Mouse (Mus musculus): ENCODE measurements around the gene Dnajc5. TPM values are rescaled to one million over a fixed set of nuclear protein-coding genes. Genes with fewer than 3 reads are reported as not detected.

Gene Dnajc5
- 291 and 297 TPM in 2 replicates for polyA plus RNA-seq (2015; fragmentation: Nextera tagmentation; extraction: Ambion mirVana)

DNA sequence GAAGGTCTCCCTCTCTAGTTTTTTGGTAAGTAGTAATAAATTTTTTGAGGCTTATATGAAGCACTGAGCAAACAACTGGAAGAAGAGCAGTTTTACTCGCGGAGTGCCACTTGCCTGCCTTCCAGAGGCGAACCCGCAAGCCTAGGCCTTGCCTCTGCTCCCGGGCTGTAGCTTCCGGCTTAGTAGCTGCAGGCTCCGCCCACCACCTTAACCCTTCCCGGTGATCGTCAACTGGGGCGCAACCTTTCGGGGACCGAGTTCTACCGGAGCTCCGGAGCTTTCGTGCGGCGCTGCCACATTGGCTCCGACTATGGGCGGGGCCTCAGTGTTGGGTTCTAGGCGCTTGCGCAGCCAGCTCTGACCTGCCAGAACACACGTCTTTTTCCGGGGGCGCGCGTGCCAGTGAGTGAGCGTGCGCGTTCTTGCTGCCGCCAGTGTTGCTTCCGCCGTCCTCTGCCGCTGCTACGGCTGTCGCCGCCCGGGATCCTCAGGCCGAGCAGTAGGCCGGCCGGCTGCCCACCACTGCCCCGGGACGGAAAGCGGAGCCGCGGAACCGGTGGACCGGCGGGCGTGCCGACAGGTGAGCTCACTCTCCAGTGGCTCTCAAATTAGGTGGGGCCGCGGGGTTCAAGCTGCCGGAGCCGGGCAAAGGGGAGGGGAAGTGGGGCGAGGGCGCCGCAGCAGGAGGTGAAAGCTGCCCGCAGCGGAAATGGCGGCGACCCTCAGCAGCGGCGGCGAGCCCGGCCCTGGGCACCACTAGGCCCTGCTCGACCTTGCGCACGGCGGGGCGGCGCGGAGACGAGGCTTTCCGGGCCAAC is at the start of gene Dnajc5:
TSS of gene Dnajc5 (plus strand) at position 368 of the 818 bp plus-strand sequence.
- ATAC-seq (replicated peaks), result peak; percentile 97
- H3K9ac ChIP-seq, result peak within 1 kb of the TSS; percentile 95
- under 1% methylated on average over 73 of the region's 74 CpGs for WGBS

GRCm38 (mm10) chr2:181471246-181471645 is 49.0 kb upstream of the Dnajc5 start:
- Histone ChIP-seq H3K4me3 (no peak overlapping the region), H3K4me1 (no peaks in the 10 kb centered on the region), H3K27ac (no peak overlapping the region), H3K4me2 (no peak overlapping the region), H3K27me3 (replicated peaks) (no peaks in the 10 kb centered on the region), H3K36me3 (replicated peaks) (no peaks in the 10 kb centered on the region), H3K9me3 (no peaks in the 10 kb centered on the region), H3K9ac (no peak overlapping the region)
- WGBS, result 66% methylated on average over 5 of the region's 5 CpGs
- no peak for ATAC-seq (replicated peaks)

More for the DNA sequence above, at the start of gene Dnajc5:
- no peaks in the 10 kb centered on the region for H3K27me3 ChIP-seq (replicated peaks)
- H3K9me3 ChIP-seq, result no peaks in the 10 kb centered on the region
- peak within 1 kb of the TSS; percentile 99 for H3K27ac ChIP-seq
- H3K36me3 ChIP-seq (replicated peaks), result peaks cover 18% of the 10 kb centered on the region
- peak within 1 kb of the TSS; percentile 64 for H3K4me2 ChIP-seq
- peak within 1 kb of the TSS; percentile 98 for H3K4me3 ChIP-seq
- peaks cover 42% of the 10 kb centered on the region for H3K4me1 ChIP-seq

DNA sequence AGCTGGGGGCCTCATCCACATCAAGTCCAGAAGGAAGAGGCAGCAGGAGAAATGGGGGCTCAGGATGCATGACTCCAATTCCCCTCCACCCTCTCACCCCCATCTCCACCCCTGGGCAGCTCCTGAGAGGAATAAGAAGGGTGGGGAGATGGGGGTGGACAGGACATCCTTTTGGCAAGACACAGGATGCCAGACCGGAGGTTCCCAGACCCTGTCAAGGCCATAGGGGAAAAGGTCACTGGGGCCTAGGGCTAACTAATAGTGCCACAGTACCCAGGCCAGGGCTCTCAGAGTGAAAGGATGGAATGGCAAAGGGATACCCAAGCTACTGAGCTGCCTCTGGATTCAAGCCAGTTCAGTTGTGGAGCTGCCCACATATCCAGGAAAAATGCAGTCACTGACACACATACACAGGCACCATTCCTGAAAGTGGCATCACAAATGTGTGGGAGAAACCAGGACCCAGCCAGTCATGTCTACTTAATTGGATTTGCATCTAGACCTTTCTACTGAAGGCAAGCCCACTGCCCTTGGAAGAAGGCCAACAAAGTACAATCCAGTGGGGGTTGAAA is 47.9 kb upstream of the Dnajc5 start:
- no peak for ATAC-seq (replicated peaks)
- Histone ChIP-seq H3K4me3 (no peak overlapping the region), H3K36me3 (replicated peaks) (no peaks in the 10 kb centered on the region), H3K27ac (no peak overlapping the region), H3K9me3 (no peaks in the 10 kb centered on the region), H3K4me1 (no peaks in the 10 kb centered on the region), H3K27me3 (replicated peaks) (no peaks in the 10 kb centered on the region), H3K4me2 (no peak overlapping the region), H3K9ac (no peak overlapping the region)
- 81% methylated on average over 1 of the region's 1 CpGs for WGBS

- Histone ChIP-seq H3K4me2 (no peak overlapping the region), H3K4me3 (no peak overlapping the region), H3K9ac (no peak overlapping the region), H3K27me3 (replicated peaks) (no peaks in the 10 kb centered on the region), H3K36me3 (replicated peaks) (no peaks in the 10 kb centered on the region), H3K27ac (no peak overlapping the region), H3K4me1 (no peaks in the 10 kb centered on the region), H3K9me3 (no peaks in the 10 kb centered on the region)
- 56% methylated on average over 2 of the region's 2 CpGs for WGBS
- no peak for ATAC-seq (replicated peaks)
Observed at GRCm38 (mm10) chr2:181483120-181483519, 37.2 kb upstream of the Dnajc5 start.

- Histone ChIP-seq H3K36me3 (replicated peaks) (no peaks in the 10 kb centered on the region), H3K9me3 (no peaks in the 10 kb centered on the region), H3K4me2 (no peak overlapping the region), H3K27ac (no peak overlapping the region), H3K9ac (no peak overlapping the region), H3K4me3 (no peak overlapping the region), H3K4me1 (no peaks in the 10 kb centered on the region), H3K27me3 (replicated peaks) (no peaks in the 10 kb centered on the region)
- no peak for ATAC-seq (replicated peaks)
- WGBS, result 30% methylated on average over 7 of the region's 7 CpGs
Observed at GRCm38 (mm10) chr2:181483562-181484318, 36.5 kb upstream of the Dnajc5 start.

GRCm38 (mm10) chr2:181484456-181485233 is 35.6 kb upstream of the Dnajc5 start:
- no peaks in the 10 kb centered on the region for H3K4me1 ChIP-seq
- no peak for ATAC-seq (replicated peaks)
- H3K9ac ChIP-seq, result no peak overlapping the region
- H3K27ac ChIP-seq, result no peak overlapping the region
- no peaks in the 10 kb centered on the region for H3K9me3 ChIP-seq
- H3K36me3 ChIP-seq (replicated peaks), result no peaks in the 10 kb centered on the region
- no peak overlapping the region for H3K4me3 ChIP-seq
- H3K4me2 ChIP-seq, result no peak overlapping the region
- WGBS, result 74% methylated on average over 6 of the region's 6 CpGs
- H3K27me3 ChIP-seq (replicated peaks), result no peaks in the 10 kb centered on the region

DNA sequence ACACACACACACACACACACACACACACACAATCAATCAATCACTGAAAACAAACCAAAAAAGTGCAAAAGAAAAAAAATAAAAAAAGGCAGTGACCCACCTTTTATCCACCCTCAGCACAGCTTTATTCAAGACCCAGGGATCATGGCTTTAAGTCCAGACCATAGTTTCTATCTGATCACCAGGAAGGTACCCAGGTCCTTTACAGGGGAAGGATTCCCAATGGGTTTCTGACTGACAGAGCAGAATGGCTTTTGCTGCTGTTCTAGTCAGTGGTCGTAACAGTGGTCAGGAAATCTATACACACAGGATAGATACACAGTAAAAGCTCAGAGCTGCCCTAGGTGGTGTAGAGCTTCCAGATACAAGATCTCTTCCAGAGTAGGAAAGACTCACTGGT is 34.5 kb upstream of the Dnajc5 start:
- ATAC-seq (replicated peaks), result no peak
- 15% methylated on average over 1 of the region's 1 CpGs for WGBS
- H3K4me3 ChIP-seq, result no peak overlapping the region
- no peaks in the 10 kb centered on the region for H3K27me3 ChIP-seq (replicated peaks)
- no peaks in the 10 kb centered on the region for H3K9me3 ChIP-seq
- H3K4me2 ChIP-seq, result no peak overlapping the region
- no peak overlapping the region for H3K27ac ChIP-seq
- H3K36me3 ChIP-seq (replicated peaks), result no peaks in the 10 kb centered on the region
- H3K9ac ChIP-seq, result no peak overlapping the region
- H3K4me1 ChIP-seq, result no peaks in the 10 kb centered on the region

DNA sequence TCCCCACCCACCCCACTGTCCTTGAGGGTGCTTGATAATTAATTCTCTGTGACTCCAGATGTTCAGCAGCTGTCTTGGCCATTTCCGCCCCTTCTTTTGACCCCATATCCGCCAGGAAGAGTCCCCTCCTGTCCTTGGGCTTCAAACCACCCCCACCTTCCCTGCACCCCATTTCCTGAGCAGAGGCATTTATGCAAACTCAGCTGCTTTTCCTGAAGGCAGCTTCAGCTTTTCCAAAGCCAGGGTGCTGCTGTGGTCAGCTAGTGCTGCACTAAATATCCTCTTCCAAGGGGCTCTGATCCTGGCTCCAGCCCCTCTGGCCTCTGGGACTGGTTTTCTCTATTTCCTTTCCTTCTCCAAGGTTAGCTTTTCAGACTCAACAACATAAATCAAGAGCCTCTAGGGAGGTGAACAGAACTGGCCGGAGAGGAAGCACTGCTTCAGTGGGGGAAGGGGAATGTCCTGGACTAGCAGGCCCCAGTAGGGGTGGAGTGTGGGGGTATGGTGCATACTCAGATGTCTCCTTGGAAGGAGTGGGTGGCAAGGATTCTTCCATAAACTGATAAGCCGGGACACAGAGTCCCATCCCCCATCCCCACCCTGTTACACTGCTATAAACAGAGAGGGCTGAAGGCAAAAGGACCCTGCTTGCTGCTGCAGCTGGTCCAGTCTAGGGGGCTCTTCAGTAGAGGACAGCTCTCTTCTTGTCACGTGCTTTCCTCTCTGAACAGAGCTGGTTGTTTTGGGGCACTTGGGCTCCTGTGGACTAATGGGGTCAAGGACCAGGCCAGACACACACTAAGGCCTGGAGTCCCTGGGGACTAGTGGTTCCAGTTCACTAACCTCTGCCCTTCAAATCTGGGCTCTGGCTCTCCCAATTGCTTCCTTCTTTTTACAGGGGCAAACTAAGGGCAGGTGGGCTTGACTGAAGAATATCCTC is 32.7 kb upstream of the Dnajc5 start:
- no peak overlapping the region for H3K4me3 ChIP-seq
- H3K27me3 ChIP-seq (replicated peaks), result no peaks in the 10 kb centered on the region
- no peaks in the 10 kb centered on the region for H3K36me3 ChIP-seq (replicated peaks)
- H3K4me2 ChIP-seq, result no peak overlapping the region
- no peak overlapping the region for H3K27ac ChIP-seq
- 32% methylated on average over 5 of the region's 5 CpGs for whole genome bisulfite sequencing
- no peak for ATAC-seq (replicated peaks)
- H3K9ac ChIP-seq, result no peak overlapping the region
- H3K9me3 ChIP-seq, result no peaks in the 10 kb centered on the region
- H3K4me1 ChIP-seq, result no peaks in the 10 kb centered on the region

GRCm38 (mm10) chr2:181491432-181492205 is 28.7 kb upstream of the Dnajc5 start:
- Histone ChIP-seq H3K27ac (no peak overlapping the region), H3K9ac (no peak overlapping the region), H3K36me3 (replicated peaks) (no peaks in the 10 kb centered on the region), H3K4me1 (peaks cover 4% of the 10 kb centered on the region), H3K4me3 (no peak overlapping the region), H3K9me3 (no peaks in the 10 kb centered on the region), H3K4me2 (no peak overlapping the region), H3K27me3 (replicated peaks) (no peaks in the 10 kb centered on the region)
- WGBS, result 28% methylated on average over 7 of the region's 7 CpGs
- ATAC-seq (replicated peaks), result no peak

DNA sequence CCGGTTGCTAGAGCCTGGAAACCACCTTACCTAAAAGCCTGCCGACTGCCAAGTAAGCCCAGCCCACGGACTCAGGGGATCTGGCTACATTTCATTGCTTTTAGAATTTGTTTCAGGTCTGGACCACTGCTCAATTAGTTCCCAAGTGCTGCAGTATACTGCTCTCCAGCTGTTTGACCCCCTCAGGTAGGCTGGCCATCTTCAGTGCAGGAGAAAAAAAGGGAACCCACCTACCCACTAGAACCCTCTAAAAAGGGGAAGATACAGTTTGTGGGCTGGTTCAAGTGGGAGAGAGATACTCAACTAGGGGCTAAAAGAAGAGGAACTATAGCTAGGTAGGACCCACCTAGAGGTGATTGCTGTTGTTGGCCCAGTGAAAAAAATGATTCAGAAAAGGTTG is 28.1 kb upstream of the Dnajc5 start:
- H3K27ac ChIP-seq, result no peak overlapping the region
- no peaks in the 10 kb centered on the region for H3K27me3 ChIP-seq (replicated peaks)
- 53% methylated on average over 3 of the region's 3 CpGs for WGBS
- H3K9me3 ChIP-seq, result no peaks in the 10 kb centered on the region
- no peak overlapping the region for H3K9ac ChIP-seq
- ATAC-seq (replicated peaks), result no peak
- H3K4me3 ChIP-seq, result no peak overlapping the region
- H3K4me2 ChIP-seq, result no peak overlapping the region
- H3K4me1 ChIP-seq, result peaks cover 4% of the 10 kb centered on the region
- H3K36me3 ChIP-seq (replicated peaks), result no peaks in the 10 kb centered on the region
